Mouse (Mus musculus) c-Kit-negative CD71-positive TER-119-positive erythroid progenitor cells, embryonic 14.5 days (primary cell): Measurements from ENCODE around the gene Prcc.
"Not testable (repeated sequence)": the region's sequence is repeated elsewhere in the genome, so short reads cannot be mapped to it uniquely, and the experiment has no call there.

ENCODE experiments used
- DNase-seq: peaks from one replicate; pipeline ENCODE4 v3.0.0-alpha.2; 2013; ENCODE audit warnings: low read depth, low spot score

The Prcc gene

GRCm38 (mm10) chr3:87846186-87846585, 39.2 kb downstream of the Prcc start:
- no peak for DNase-seq

GRCm38 (mm10) chr3:87844981-87845380, 40.4 kb downstream of the Prcc start:
- no peak for DNase-seq

GRCm38 (mm10) chr3:87840858-87841257, 44.5 kb downstream of the Prcc start:
- no peak for DNase-seq

GRCm38 (mm10) chr3:87838622-87839021, 46.8 kb downstream of the Prcc start:
- DNase-seq: peak; percentile 53

- DNase-seq: no peak
These were observed 51.9 kb downstream of the Prcc start for GRCm38 (mm10) chr3:87833482-87833881.

GRCm38 (mm10) chr3:87832109-87832859, 53.1 kb downstream of the Prcc start:
- no peak for DNase-seq

- no peak for DNase-seq
These were observed 56.4 kb downstream of the Prcc start for GRCm38 (mm10) chr3:87829025-87829424.

- DNase-seq: no peak
These were observed 57.0 kb downstream of the Prcc start for GRCm38 (mm10) chr3:87828435-87828834.

- not testable (repeated sequence) for DNase-seq
These were observed 61.2 kb downstream of the Prcc start, which contains the start of gene Pear1 for GRCm38 (mm10) chr3:87824206-87824605. TSS of gene Pear1 (minus strand) at chr3:87824306.

GRCm38 (mm10) chr3:87818226-87818625, 67.2 kb downstream of the Prcc start:
- no peak for DNase-seq

GRCm38 (mm10) chr3:87816646-87817093, 68.7 kb downstream of the Prcc start:
- DNase-seq: peak; percentile 49

- no peak for DNase-seq
These were observed 69.2 kb downstream of the Prcc start for GRCm38 (mm10) chr3:87816166-87816565.

- DNase-seq: no peak
These were observed 72.5 kb downstream of the Prcc start for GRCm38 (mm10) chr3:87812873-87813272.

GRCm38 (mm10) chr3:87812413-87812812, 73.0 kb downstream of the Prcc start:
- DNase-seq: no peak

GRCm38 (mm10) chr3:87811297-87811696, 74.1 kb downstream of the Prcc start:
- no peak for DNase-seq

- DNase-seq: no peak
These were observed 76.0 kb downstream of the Prcc start for GRCm38 (mm10) chr3:87809322-87809962.
